Mouse (Mus musculus): ENCODE measurements at regions not wholly inside any gene's neighbourhood (a gene's known extent, or its start where the extent isn't known, plus 50 kb on each side); places are given as distances from the start of the nearest gene placed in this dataset.

DNA sequence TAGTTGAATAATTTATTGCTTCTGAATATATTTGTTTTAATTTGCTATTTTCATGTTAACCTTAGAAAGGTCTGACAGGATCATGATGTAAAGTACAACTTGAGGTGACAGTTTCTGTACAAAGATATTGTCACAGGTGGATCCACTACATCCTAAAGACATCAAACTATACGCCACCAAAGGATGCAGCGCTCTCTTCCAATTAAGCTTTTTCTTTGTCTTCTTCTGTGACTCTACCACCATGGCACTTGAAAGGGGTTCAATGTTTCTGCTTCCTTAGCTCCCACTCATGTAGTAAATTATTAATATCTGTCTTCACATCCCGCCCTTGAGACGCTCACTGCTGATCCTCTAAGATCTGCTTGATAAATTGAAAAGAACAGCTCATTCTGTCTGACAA, 779.4 kb upstream of the Aga start:
- TF ChIP-seq CTCF (IDR thresholded peaks at IDR 0.05; ENCODE audit: borderline replicate concordance, extremely low read depth, insufficient read depth, insufficient read length) (no peak), POLR2A (IDR thresholded peaks at IDR 0.05; ENCODE audit: borderline replicate concordance, extremely low read depth, insufficient read depth, insufficient read length, poor library complexity, severe bottlenecking) (no peak)
